Mouse (Mus musculus) kidney, postnatal 4 days (tissue): ENCODE data around the gene Stxbp2.

Experiments used
- DNase-seq, 2 experiments: peaks; one replicate each; pipeline ENCODE4 v3.0.0; 2021; ENCODE audit warnings: mixed read lengths in 2 of 2

Stxbp2 gene

DNA sequence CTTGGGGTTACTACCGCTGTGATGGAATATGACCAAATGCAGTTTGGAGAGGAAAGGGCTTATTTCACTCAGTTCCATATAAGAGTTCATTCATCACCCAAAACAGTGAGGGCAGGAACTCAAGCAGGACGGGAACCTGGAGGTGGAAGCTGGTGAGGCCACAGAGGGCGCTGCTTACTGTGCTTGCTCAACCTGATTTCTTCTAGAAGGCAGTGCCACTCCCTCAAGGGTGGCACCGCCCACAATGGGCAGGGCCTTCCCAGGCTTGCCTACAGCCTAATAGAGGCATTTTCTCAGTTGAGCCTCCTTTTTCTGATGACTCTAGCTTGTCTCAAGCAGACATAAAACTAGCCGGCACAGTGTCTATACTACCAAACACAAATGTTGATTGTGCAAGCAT lies 15.0 kb downstream of the Stxbp2 start:
- peak; percentile 61 to 76 for DNase-seq

DNA sequence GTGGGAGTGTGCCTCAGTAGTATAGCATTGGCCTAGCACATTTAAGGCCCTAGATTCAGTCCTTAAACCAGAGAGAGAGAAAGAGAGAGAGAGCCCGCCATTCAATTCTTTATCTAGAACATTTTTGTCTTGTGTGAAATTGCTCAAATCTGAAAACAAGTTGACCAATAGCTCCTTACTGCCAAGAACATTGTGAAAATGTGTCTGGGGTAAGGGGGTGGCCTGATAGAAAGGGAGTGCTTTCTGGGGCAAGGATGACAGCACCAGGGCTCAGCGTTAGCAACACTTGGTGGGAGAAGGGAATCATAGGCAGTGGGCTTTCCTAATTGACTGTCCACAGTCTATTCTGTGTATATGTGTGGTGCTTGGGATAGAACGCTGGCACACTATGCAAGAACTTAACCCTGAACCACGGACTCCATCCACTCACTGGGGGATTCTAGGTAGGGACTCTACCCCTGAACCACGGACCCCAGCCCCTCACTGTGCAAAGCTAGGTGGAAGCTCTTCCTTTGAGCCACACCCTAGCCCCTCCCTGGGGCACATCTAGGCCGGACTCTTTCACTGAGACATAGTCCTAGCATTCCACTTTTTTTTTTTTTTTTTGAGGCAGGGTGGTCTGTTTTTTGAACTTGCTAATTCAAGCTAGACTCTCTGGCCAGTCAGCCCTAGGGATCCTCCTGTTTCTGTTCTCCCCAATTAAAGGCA lies 16.2 kb downstream of the Stxbp2 start:
- no peak for DNase-seq

DNA sequence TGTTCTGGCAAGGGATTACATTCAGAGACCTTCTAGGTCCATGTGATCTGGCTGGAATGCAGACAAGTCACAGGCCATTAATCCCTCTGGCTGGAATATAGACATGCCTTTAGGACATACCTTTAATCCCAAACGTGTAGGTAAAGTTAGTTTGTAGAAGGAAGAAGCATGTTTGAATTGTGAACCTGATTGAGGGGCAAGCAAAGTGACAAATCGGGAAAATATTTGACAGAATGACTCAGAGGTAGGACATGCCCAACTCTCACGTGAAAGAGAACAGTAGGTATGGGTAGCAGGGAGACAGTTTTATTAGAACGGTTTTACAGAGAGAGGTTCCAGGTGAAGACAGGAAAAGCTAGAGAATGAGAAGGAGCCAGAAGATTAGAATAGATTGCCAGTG lies 16.8 kb downstream of the Stxbp2 start:
- no peak for DNase-seq

DNA sequence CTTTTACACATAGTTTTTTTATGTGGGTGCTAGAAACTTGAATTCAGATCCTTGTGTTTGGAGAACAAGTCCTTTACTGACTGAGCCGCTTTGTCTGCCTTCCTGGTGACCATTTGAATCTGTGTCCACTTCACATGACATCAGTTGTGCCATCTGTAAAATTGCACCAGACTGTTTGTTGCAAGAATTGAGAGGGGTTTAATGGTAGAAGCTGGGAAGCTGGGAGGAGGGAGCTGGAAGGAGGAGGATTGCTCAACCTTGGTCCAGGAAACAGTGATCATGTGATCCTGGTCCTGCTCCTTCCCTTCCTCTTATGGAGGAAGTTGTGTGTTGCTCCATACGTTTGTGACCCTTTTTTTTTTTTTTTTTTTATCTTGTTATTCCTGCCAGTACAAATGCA lies 17.5 kb downstream of the Stxbp2 start:
- DNase-seq, result no peak

DNA sequence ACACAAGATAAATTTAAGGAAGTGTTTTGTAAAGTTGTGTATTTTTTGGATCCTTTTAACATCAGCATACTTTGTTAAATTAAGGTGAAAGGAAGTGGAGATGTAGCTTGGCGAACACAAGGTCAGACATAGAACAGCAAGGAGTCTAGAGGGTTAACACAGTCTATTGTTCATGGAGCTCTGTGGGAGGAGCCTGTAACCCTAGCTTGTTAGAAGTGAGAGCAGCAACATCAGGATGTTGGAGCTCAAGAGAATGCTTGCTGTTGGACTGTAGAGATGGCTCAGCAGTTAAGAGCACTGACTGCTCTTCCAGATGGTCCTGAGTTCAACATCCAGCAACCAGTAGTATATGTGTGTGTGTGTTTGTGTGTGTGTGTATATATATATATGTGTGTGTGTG lies 18.2 kb downstream of the Stxbp2 start:
- DNase-seq, result no peak

DNA sequence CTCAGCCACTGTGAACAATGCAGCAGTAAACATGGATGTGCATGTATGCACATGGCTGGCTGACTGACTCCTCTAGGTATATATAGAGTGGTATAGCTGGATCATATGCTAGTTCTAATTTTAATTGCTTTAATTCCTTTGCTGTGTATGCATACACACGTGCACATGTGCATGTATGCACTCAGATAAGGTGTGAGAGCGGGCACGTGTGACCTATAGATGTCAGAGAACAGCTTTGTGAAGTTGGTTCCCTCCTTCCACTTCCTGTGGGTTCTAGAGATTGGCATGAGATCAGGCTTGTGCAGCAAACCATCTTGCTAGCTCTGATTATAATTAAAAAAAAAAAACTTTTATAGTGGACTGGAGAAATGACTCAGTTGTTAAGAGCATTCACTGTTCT lies 22.1 kb downstream of the Stxbp2 start:
- no peak for DNase-seq

DNA sequence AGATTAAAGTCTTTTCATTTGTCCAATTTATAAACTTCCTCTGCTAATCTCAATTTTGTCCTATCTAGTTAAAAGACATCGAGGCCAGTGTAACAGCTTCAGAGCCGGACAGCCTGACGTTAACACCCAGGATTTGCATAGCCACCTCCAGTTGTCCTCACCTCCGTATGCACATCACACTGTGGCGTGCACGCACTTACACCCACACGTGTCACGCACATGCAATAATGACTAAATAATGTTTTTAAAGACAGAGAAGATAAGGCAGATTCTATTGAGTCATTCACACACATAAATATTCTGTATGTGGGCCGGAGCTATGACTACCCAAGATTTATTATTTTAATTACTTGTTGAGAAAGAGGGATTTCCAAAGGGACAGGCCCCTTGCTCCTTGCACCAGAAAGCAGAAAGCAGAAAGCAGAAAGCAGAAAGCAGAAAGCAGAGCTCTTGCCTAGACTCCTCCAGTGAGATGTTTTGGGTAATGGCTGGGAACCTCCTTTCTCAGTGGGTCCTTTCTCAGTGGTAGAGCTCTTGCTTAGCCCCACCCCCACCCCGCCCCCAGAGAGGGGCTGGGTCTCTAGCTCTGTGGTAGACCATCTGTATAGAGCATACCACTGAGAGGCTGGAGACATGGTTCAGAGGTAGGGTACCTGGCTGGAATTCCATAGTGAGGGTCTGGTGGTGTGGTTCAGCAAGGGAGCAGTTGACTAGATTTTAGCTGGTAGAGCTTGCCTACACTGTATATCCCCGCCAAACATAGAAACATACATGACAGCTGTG lies 24.2 kb downstream of the Stxbp2 start:
- no peak for DNase-seq

DNA sequence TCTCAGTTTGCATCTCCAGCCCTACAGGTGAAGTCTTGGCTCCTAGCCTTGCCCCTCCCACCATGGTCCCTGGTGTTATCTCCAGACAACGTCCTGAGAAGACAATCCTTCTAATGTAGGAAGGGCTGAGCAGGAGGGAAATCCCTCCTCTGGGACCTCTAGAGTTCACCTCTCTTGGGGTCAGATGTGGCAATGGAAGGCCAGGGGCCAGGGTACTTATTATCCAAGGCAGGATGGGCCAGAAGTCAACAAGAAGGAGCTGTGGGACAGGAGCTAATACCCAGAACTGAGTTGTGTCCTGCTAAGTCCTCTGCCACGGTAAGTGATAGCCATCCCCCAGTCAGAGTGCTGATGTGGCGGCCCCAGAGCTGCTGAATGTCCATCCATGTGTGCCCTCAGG lies 24.8 kb downstream of the Stxbp2 start, which contains the start of gene Retn:
Gene Retn (plus strand): TSS at position 245 of the 400 bp plus-strand sequence.
- DNase-seq, result no peak

DNA sequence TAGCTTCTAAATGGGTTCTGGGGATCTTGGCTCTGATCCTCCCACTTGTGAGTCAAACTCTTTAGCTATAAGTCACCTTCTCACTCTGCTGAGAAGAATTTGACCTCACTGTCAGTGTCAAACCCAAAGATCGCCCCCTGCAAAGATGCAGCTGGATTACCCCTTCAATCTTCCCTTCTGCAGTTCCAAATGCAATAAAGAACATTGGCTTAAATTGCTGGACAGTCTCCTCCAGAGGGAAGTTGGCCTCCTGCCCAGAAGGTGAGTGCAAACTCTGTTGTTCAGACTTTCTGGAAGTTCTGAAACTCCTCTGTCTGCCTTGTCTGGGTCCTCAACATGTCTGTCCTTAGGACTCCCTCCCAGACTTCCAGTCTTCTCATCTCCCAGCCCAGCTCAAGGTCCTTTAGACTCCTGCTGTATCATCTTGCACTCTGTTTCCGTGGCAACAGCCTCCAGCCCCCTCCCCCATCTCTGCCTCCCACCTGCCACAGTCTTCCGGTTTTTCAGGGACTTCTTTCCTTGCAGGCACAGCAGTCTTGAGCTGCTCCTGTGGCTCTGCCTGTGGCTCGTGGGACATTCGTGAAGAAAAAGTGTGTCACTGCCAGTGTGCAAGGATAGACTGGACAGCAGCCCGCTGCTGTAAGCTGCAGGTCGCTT lies 26.1 kb downstream of the Stxbp2 start:
- peak in 1 of 2 experiments; percentile 18 for DNase-seq

DNA sequence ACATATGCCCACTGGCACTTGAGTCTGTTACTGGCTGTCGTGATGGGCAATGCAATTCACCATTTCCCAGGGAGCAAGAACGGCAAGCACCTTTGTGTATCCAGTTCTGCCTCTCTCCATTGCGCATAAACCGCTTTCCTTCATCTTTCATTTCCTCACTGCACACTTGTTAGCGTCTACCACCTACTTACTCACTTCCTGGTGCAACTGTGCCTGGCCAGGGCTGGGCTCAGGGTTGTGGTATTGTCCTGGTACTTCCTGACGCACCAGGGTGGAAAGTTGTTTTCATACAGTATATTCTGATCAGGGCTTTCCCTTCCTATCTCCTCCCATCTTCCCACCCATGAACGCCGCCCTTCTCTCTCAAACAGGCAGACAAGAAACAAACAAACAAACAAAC lies 30.1 kb downstream of the Stxbp2 start:
- DNase-seq, result no peak

DNA sequence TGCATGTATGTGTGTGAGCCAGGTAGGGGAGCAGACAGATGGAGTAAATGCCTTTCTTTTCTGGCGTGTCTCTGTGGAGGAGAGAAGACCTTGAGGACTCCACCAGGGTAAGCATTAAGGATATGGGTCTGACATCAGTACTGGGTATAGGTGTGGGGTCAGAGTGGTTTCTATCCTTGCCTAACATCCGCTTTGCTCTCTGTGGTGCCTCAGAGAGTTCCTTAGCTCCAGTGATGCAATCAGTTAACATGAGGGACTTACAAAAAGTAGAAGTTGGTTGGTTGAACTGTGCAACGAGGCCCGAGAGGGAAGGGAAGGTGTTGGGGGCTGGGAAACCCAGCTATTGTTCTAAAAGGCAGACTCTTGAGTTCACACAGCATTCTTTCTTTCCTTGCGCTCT lies 33.6 kb downstream of the Stxbp2 start:
- DNase-seq, result no peak

DNA sequence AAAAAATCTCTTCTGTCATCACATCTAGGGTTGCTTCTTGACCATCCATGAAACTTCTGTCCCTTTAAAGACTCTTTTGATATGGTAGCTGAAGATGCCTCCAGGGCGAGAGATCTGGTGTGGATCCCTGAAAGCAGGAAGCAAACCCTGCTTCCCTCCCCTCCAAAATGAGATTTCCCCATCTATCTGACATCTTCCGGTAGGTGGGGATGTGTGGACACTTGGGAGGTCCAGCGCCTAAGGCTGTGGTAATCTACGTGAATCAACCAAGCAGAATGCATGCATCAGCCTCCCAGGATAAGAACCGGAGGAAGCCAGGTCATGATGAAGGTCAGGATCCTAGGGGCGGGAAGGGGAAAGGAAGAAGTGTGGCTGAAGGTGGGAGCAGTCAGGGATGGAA lies 34.8 kb downstream of the Stxbp2 start, which contains the start of gene Mcemp1:
Gene Mcemp1 (plus strand): TSS at position 248 of the 400 bp plus-strand sequence.
- DNase-seq, result no peak

DNA sequence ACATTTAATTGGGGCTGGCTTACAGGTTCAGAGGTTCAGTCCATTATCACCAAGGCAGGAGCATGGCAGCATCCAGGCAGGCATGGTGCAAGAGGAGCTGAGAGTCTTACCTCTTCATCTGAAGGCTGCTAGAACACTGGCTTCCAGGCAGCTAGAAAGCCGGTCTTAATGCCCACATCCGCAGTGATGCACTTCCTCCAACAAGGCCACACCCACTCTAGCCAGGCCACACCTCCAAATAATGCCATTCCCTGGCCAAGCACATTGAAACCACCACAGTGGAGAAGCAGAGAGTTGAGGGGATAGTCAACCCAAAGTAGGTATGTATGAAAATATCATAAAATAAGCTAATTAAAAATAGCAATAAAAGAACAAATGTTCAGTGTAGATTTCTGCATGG lies 39.6 kb downstream of the Stxbp2 start:
- DNase-seq, result no peak

DNA sequence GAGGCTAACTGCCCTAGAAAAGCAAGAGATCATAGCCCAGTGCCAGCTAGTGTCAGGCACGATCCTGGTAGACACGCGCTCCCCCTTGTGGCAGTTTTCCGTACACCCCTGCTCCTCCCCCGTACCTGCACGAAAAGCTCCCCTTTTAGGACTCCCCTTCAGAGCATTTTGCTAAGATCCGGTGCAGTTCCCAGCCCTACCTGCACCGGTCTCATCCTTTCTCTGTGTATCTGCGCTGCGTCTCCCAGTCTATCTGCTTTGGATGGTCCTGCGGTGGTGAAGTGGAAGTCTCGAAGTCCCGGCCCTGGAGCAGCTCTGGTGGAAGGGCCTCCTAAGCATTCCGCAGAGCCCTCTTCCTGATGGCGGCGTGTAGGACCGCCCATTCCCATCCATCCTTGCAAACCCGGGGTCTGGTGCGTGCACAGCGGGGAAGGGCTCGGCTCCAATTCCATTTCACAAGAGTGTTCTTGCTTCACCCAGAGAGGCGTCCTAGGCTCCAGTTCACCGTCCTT lies 41.3 kb downstream of the Stxbp2 start, which contains the start of gene Fcor:
Gene Fcor (minus strand): TSS at position 383 of the 512 bp plus-strand sequence.
- DNase-seq, result peak; percentile 90

DNA sequence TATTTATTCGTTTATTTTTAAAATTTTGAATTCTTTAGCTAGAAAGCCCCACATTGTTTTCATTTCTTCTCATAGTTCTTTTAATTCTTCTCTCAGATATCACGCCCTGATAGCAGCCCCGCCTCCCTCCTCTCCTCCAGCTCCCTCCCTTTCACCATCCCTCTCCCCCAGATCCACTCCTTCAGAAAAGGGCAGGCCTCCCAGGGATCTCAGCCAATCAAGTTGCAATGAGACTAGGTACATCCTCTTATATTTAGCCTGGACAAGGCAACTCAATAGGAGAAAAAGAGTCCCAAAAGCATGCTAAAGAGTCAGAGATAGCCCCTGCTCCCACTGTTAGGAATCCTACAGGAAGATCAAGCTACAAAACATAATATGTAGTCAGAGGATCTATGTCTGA lies 43.9 kb downstream of the Stxbp2 start:
- no peak for DNase-seq

DNA sequence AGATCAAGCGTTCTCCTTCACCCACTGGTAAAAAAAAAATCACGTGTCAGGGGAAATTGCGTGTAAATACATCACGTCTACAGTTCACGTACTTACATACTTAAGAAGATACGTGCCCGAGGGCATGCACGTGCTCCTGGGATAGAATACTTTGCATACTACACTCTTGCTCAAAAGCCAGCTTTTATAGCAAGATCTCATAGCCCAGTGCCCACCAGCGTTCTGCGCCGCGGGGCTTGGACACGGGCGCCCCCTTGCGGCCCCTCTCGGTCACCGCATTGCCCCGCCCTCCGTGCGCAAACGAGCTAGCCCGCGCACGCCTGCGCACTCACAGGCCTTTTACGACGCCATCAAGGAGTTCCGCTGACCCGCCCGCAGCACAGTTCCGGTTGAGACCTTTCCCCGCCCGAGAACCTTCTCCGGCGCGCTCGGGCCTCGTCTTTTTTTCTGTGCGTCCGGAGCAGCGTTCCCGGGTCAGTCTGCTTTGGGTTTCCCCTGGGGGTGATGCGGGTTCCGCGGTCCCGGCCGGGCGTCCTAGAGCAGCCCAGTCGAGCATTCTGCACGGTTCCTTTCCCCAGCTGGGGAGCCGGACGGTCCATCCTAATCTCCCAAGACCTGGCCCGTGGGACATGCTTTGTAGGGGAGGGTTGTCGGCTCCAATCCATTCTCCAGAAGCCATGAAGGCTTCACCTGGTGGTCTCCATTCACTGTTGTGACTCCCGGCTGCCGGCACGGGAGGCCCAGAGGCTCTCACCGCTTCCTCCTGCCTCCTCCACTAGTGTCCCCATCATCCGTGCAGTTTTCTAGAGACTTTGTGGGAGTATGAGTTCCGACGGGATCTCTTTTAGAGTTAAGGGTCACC lies 45.6 kb downstream of the Stxbp2 start, which contains the start of gene Trappc5:
Gene Trappc5 (plus strand): TSS at position 169 of the 862 bp plus-strand sequence.
- peak; percentile 94 to 97 for DNase-seq

DNA sequence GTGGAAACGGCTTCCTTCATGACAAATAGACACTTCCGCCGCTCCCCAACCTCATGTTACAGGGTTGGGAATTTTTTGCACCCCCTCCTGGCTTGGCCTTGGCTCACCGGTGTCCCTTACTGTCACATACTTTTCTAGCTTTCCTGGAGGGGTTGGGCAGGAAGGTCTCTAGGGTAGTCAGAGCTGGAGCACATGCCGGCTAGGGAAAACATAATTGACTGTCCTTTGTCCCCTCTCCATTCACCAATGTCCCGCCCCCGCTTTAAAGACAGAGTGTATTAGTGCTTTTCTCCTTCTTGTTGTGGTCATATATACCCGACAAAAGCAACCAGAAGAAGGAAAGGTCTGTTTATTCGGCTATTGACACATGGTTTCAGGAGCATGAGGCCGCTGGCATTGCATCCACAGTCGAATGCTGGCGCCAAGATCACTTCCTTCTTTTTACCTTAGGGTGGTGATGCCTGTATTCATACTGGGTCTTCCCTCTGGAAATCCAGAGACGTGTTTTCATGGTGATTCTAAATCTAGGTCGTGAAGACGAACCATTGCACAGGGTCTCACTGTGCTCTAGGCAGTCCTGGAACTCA lies 46.3 kb downstream of the Stxbp2 start:
- peak in 1 of 2 experiments; percentile 34 for DNase-seq

DNA sequence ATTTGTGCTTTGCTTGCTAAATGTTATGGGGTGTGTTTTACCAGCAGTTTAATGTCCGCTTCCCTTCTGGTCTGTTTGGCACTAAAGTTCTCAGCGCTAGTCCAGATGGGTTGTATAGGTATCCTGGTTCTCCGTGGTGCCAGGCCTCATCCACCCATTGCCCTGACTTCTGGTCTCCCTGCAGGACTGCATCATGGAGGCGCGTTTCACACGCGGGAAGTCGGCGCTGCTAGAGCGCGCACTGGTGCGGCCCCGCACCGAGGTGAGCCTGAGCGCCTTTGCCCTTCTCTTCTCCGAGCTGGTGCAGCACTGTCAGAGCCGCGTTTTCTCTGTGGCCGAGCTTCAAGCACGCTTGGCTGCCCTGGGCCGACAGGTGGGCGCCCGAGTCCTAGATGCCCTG lies 48.1 kb downstream of the Stxbp2 start:
- DNase-seq, result no peak

DNA sequence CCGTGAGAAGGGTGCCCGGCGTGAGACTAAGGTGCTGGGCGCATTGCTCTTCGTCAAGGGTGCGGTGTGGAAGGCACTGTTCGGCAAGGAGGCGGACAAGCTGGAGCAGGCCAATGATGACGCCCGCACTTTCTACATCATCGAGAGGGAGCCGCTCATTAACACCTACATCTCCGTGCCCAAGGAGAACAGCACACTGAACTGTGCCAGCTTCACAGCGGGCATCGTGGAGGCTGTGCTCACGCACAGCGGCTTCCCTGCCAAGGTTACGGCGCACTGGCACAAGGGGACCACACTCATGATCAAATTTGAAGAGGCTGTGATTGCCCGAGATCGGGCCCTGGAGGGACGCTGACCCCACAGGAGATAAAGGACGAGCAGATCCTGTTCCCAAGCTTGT lies 48.5 kb downstream of the Stxbp2 start:
- no peak for DNase-seq

DNA sequence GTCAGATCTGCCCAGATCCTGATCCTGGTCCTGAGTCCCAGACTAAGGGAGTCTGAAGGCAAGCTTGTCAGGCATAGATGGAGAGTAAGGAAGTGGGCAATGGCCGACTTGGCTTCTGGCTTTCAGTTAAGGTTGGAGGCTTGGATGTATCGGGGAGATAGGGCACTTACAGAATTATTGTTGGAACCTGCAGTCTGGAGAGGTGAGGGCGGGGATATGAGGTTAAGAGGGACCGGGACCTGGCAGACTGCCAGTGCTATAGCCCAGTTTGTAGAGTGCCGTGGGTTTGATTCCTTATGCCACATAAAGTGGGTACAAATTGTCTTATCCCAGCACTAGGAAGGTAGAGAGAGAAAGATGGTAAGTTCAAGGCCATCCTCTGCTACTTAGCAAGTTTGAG lies 48.9 kb downstream of the Stxbp2 start:
- DNase-seq, result no peak

DNA sequence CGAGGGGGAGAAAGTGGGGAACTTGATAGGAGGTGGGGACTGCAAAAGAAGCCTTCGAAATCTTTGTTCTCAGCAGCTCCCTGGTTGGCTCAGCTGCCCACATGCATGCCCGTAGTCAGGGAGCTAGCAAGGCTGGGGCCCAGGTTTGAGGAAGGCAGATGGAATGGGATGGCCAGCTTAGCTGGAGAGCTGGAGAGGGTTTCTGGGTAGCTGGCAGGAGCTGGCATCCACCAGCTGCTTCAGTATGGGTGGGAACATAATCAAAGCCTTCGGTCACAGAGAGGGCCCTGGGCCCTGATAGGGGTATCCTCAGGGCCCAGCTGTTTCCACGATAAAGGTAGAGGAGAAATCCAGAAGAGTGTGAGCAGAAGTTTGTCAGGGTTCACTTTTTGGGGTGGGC lies 51.7 kb downstream of the Stxbp2 start:
- no peak for DNase-seq
